8 mouse cellular contexts compared by ENCODE assay signal in genomic region chr8:72547122-72547801, GRCm38 (mm10). TPM values are rescaled to one million over a fixed set of nuclear protein-coding genes. Genes with fewer than 3 reads are reported as not detected.
A peak's percentile ranks its signal among the peaks of the same experiment; 100 is the strongest.
DNase-seq lines count a peak whose midpoint lies in the region; ATAC-seq lines count a peak whose summit lies in the region.

No protein-coding gene starts in this region.

- ATAC-seq in forebrain, embryonic 13.5 days, result peak; percentile 6; the same call in 1 of the 2 replicates
- no peak for ATAC-seq in intestine, embryonic 14.5 days (replicated peaks; ENCODE audit: low FRiP score, low TSS enrichment, low read depth)

- H3K4me1 ChIP-seq in forebrain, embryonic 13.5 days, result peaks cover 35% of the 10 kb centered on the region
- peaks cover 20% of the 10 kb centered on the region for H3K4me1 ChIP-seq in intestine, embryonic 14.5 days (replicated peaks; ENCODE audit: control insufficient read depth, insufficient read depth, low read length)

- peak overlapping the region; percentile 84 for H3K4me3 ChIP-seq in forebrain, embryonic 13.5 days
- peak overlapping the region; percentile 97 for H3K4me3 ChIP-seq in intestine, embryonic 14.5 days (ENCODE audit: low read depth, low read length)

- H3K9me3 ChIP-seq in forebrain, embryonic 13.5 days (replicated peaks), result no peaks in the 10 kb centered on the region
- H3K9me3 ChIP-seq in intestine, embryonic 14.5 days (ENCODE audit: control insufficient read depth, low read length), result no peaks in the 10 kb centered on the region

- peak overlapping the region; percentile 99 for H3K9ac ChIP-seq in forebrain, embryonic 13.5 days
- H3K9ac ChIP-seq in intestine, embryonic 14.5 days (ENCODE audit: low read length), result peak overlapping the region; percentile 96

- H3K4me2 ChIP-seq in forebrain, embryonic 13.5 days, result peak overlapping the region; percentile 99
- peak overlapping the region; percentile 80 for H3K4me2 ChIP-seq in intestine, embryonic 14.5 days (ENCODE audit: low read length)

- peak overlapping the region; percentile 73 for H3K27ac ChIP-seq in forebrain, embryonic 13.5 days
- H3K27ac ChIP-seq in intestine, embryonic 14.5 days (ENCODE audit: low read depth), result peak overlapping the region; percentile 65; the same call in 1 of the 2 replicates

- peak; percentile 19 for DNase-seq in kidney, adult 11 months
- no peak for DNase-seq in kidney, adult 9 months
- DNase-seq in MN1 (ENCODE audit: low spot score), result peak; percentile 25
- peak; percentile 73 for DNase-seq in intestine, embryonic 14.5 days (ENCODE audit: low spot score)
- peak; percentile 15 for DNase-seq in lung, postnatal 10 days
- DNase-seq in spleen, postnatal 10 days (ENCODE audit: low spot score in 2 of 2), result peak; percentile 63 to 70
- DNase-seq in left cerebral cortex, adult 8-10 months (ENCODE audit: low spot score in 2 of 2), result no peak

- 1% methylated on average over 27 of the region's 27 CpGs for WGBS in forebrain, embryonic 13.5 days
- WGBS in intestine, embryonic 14.5 days, result 1% methylated on average over 27 of the region's 27 CpGs

- H3K36me3 ChIP-seq in forebrain, embryonic 13.5 days (ENCODE audit: poor library complexity, severe bottlenecking), result peaks cover 11% of the 10 kb centered on the region; the same call in 1 of the 2 replicates
- peaks cover 26% of the 10 kb centered on the region for H3K36me3 ChIP-seq in intestine, embryonic 14.5 days (ENCODE audit: control insufficient read depth, insufficient read depth, low read length)

- H3K27me3 ChIP-seq in forebrain, embryonic 13.5 days, result no peaks in the 10 kb centered on the region
- H3K27me3 ChIP-seq in intestine, embryonic 14.5 days (replicated peaks; ENCODE audit: control insufficient read depth, insufficient read depth, low read length), result no peaks in the 10 kb centered on the region

RNA-seq across cellular contexts. Expression of gene Med26, which starts 0.8 kb away (rescaled TPM):
- polyA plus RNA-seq in forebrain, embryonic 13.5 days (2015; fragmentation: Nextera tagmentation; extraction: Ambion mirVana), result 15.5 and 19.4 TPM in 2 replicates
- polyA plus RNA-seq in intestine, embryonic 14.5 days (2014; fragmentation: Nextera tagmentation; extraction: Ambion mirVana), result 13.9 and 14.9 TPM in 2 replicates
- 10 to 100 TPM in 1 of 4 experiments, 1 to 10 TPM in 3; 8.8 to 10.7 (median 9.2) TPM for total RNA-seq in left cerebral cortex, adult 8-10 months (2022)

RNA-seq across cellular contexts. Expression of gene Smim7, which starts 23.6 kb away (rescaled TPM):
- polyA plus RNA-seq in forebrain, embryonic 13.5 days (2015; fragmentation: Nextera tagmentation; extraction: Ambion mirVana), result 123 and 126 TPM in 2 replicates
- polyA plus RNA-seq in intestine, embryonic 14.5 days (2014; fragmentation: Nextera tagmentation; extraction: Ambion mirVana), result 129 and 137 TPM in 2 replicates
- 100 to 1,000 TPM; 107 to 130 (median 118) TPM for total RNA-seq in left cerebral cortex, adult 8-10 months (2022)

RNA-seq across cellular contexts. Expression of gene Tmem38a, which starts 24.6 kb away (rescaled TPM):
- polyA plus RNA-seq in forebrain, embryonic 13.5 days (2015; fragmentation: Nextera tagmentation; extraction: Ambion mirVana), result 13.3 and 13.5 TPM in 2 replicates
- polyA plus RNA-seq in intestine, embryonic 14.5 days (2014; fragmentation: Nextera tagmentation; extraction: Ambion mirVana), result 15.7 and 17.8 TPM in 2 replicates
- total RNA-seq in left cerebral cortex, adult 8-10 months (2022), result 100 to 1,000 TPM in 3 of 4 experiments, 10 to 100 TPM in 1; 99.3 to 108 (median 103) TPM

RNA-seq across cellular contexts. Expression of gene Slc35e1, which starts 54.8 kb away (rescaled TPM):
- polyA plus RNA-seq in forebrain, embryonic 13.5 days (2015; fragmentation: Nextera tagmentation; extraction: Ambion mirVana), result 6.4 and 8.8 TPM in 2 replicates
- polyA plus RNA-seq in intestine, embryonic 14.5 days (2014; fragmentation: Nextera tagmentation; extraction: Ambion mirVana), result 11.2 and 13.5 TPM in 2 replicates
- 10 to 100 TPM; 51.8 to 54.0 (median 52.8) TPM for total RNA-seq in left cerebral cortex, adult 8-10 months (2022)

Comparison
In these comparisons a context has a peak if more than half of its experiments do, and no peak if none do; other contexts are left out.
1. DNase-seq: peak in kidney, adult 11 months (single experiment), MN1 (single experiment), intestine, embryonic 14.5 days (single experiment), lung, postnatal 10 days (single experiment) and spleen, postnatal 10 days (2 of 2); none in kidney, adult 9 months (single experiment) and left cerebral cortex, adult 8-10 months (0 of 2).